Mouse (Mus musculus) retina, postnatal 1 day (tissue): ENCODE data around the gene B3galt4.

Experiments used
- DNase-seq: peaks from one replicate; pipeline ENCODE4 v3.0.0-alpha.2; 2012

The B3galt4 gene

GRCm38 (mm10) chr17:33902491-33902890 lies 48.8 kb downstream of the B3galt4 start:
- DNase-seq, result no peak

GRCm38 (mm10) chr17:33902079-33902478 lies 49.2 kb downstream of the B3galt4 start:
- no peak for DNase-seq

- no peak for DNase-seq
Measured at GRCm38 (mm10) chr17:33901653-33902052, 49.6 kb downstream of the B3galt4 start.

GRCm38 (mm10) chr17:33900989-33901314 lies 50.3 kb downstream of the B3galt4 start:
- DNase-seq, result no peak

- DNase-seq, result no peak
Measured at GRCm38 (mm10) chr17:33900281-33900988, 50.9 kb downstream of the B3galt4 start.
